Mouse (Mus musculus): ENCODE measurements around the gene Opn1sw. TPM values are rescaled to one million over a fixed set of nuclear protein-coding genes. Genes with fewer than 3 reads are reported as not detected.

Opn1sw gene
- polyA plus RNA-seq, 1 experiment from 2014 or later: 0.22 TPM

GRCm38 (mm10) chr6:29428171-29428570 lies 39.9 kb upstream of the Opn1sw start:
- no peak overlapping the region for H3K4me2 ChIP-seq
- no peak overlapping the region for H3K27ac ChIP-seq (replicated peaks)
- peaks cover 16% of the 10 kb centered on the region for H3K4me1 ChIP-seq
- H3K9ac ChIP-seq (replicated peaks): no peak overlapping the region
- H3K36me3 ChIP-seq: 0 out of 2 replicates have a peak, but pooled peaks cover 7% of the 10 kb centered on the region
- no peak overlapping the region for H3K4me3 ChIP-seq (replicated peaks)
- ATAC-seq (ENCODE audit: low FRiP score): no peak
- WGBS: 56% methylated on average over 4 of the region's 4 CpGs
- H3K9me3 ChIP-seq (replicated peaks): no peaks in the 10 kb centered on the region
- H3K27me3 ChIP-seq (replicated peaks): peaks cover 27% of the 10 kb centered on the region

DNA sequence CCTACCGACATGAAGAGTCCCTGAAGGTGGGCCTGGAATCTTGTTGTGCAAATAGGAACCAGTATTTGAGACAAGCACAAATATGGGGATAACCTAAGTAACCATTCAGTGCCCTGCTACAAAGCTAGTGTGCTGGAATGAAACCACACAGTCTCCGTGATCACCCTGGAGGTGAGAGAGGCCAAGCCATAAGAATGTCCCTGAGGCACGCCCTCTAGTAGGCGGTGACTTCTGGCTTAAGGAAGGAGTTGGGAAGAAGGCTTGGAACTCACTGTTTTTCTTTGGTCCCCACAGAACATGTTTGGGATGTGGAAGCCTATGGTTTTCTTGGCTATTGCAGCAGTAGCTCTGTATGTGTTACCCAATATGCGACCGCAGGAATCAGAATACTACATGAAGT lies 38.1 kb upstream of the Opn1sw start:
- WGBS: 75% methylated on average over 6 of the region's 6 CpGs
- ATAC-seq (ENCODE audit: low FRiP score): no peak
- no peak overlapping the region for H3K27ac ChIP-seq (replicated peaks)
- no peak overlapping the region for H3K4me2 ChIP-seq
- H3K36me3 ChIP-seq: peaks cover 13% of the 10 kb centered on the region; the same call in 1 of the 2 replicates
- H3K4me1 ChIP-seq: peaks cover 1% of the 10 kb centered on the region; the same call in 1 of the 2 replicates
- peaks cover 10% of the 10 kb centered on the region; the same call in 1 of the 2 replicates for H3K27me3 ChIP-seq (replicated peaks)
- no peaks in the 10 kb centered on the region for H3K9me3 ChIP-seq (replicated peaks)
- no peak overlapping the region for H3K9ac ChIP-seq (replicated peaks)
- no peak overlapping the region for H3K4me3 ChIP-seq (replicated peaks)

DNA sequence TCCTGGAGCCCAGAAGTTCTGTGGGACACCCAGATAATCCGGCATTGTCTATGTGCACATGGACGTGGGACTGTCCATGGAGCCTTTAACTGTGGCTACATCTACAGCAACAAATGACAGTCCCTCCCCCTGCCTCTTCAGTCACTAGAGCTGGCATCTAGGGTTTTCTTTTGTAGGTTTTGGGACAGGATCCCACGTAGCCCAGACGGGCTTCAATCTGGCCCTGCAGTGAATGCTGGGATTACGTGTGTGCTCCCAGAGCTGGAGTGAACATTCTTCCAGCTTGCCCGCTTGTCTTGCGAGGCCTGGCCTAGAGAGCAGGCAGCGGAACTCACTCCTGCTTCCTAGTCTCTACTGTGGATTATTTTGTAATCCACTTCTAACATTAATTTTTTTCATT lies 36.9 kb upstream of the Opn1sw start:
- Histone ChIP-seq H3K4me3 (replicated peaks) (no peak overlapping the region), H3K27ac (replicated peaks) (no peak overlapping the region), H3K27me3 (replicated peaks) (no peaks in the 10 kb centered on the region), H3K36me3 (peaks cover 16% of the 10 kb centered on the region; the same call in 1 of the 2 replicates), H3K4me2 (no peak overlapping the region), H3K4me1 (no peaks in the 10 kb centered on the region), H3K9ac (replicated peaks) (no peak overlapping the region), H3K9me3 (replicated peaks) (no peaks in the 10 kb centered on the region)
- no peak for ATAC-seq (ENCODE audit: low FRiP score)
- 89% methylated on average over 8 of the region's 8 CpGs for WGBS

DNA sequence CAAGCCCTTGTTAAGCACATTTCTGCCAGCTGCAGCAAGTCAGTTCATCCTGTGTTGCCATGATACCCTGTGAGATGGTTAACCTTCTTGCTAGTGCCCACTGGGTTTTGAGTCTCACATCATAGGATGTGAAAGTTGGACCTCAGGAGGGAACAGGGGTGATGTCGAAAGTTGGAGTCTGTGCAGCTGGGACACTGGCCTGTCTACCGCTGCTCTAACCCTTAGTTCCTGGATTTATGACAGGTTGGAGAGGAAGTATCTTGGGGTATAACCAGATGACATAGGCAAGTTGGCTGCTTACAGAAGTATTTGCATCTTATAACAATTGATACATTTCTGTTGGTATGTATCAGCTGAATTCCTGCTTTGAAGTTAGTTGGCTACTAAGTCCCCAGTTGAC lies 32.3 kb upstream of the Opn1sw start:
- Histone ChIP-seq H3K27me3 (replicated peaks) (no peaks in the 10 kb centered on the region), H3K9ac (replicated peaks) (no peak overlapping the region), H3K4me3 (replicated peaks) (no peak overlapping the region), H3K36me3 (peaks cover 34% of the 10 kb centered on the region), H3K4me2 (no peak overlapping the region), H3K9me3 (replicated peaks) (no peaks in the 10 kb centered on the region), H3K27ac (replicated peaks) (no peak overlapping the region), H3K4me1 (no peaks in the 10 kb centered on the region)
- ATAC-seq (ENCODE audit: low FRiP score): no peak
- WGBS: 90% methylated on average over 2 of the region's 2 CpGs

GRCm38 (mm10) chr6:29415446-29415845 lies 27.2 kb upstream of the Opn1sw start:
- no peak for ATAC-seq (ENCODE audit: low FRiP score)
- Histone ChIP-seq H3K27ac (replicated peaks) (no peak overlapping the region), H3K4me2 (no peak overlapping the region), H3K4me3 (replicated peaks) (no peak overlapping the region), H3K9ac (replicated peaks) (no peak overlapping the region), H3K36me3 (peaks cover 55% of the 10 kb centered on the region), H3K9me3 (replicated peaks) (no peaks in the 10 kb centered on the region), H3K4me1 (no peaks in the 10 kb centered on the region), H3K27me3 (replicated peaks) (no peaks in the 10 kb centered on the region)
- 88% methylated on average over 9 of the region's 9 CpGs for WGBS

- H3K27me3 ChIP-seq (replicated peaks): no peaks in the 10 kb centered on the region
Observed at GRCm38 (mm10) chr6:29406412-29406811, 18.1 kb upstream of the Opn1sw start.

GRCm38 (mm10) chr6:29402693-29403342 lies 14.6 kb upstream of the Opn1sw start:
- H3K4me3 ChIP-seq (replicated peaks): no peak overlapping the region
- H3K36me3 ChIP-seq: peaks cover 5% of the 10 kb centered on the region
- peak overlapping the region; percentile 39 for H3K4me2 ChIP-seq
- 9% methylated on average over 34 of the region's 34 CpGs for WGBS
- no peaks in the 10 kb centered on the region for H3K9me3 ChIP-seq (replicated peaks)
- H3K27me3 ChIP-seq (replicated peaks): no peaks in the 10 kb centered on the region
- H3K4me1 ChIP-seq: peaks cover 10% of the 10 kb centered on the region
- H3K9ac ChIP-seq (replicated peaks): no peak overlapping the region
- H3K27ac ChIP-seq (replicated peaks): no peak overlapping the region
- ATAC-seq (ENCODE audit: low FRiP score): no peak

More at GRCm38 (mm10) chr6:29406412-29406811, 18.1 kb upstream of the Opn1sw start:
- H3K27ac ChIP-seq (replicated peaks): peak overlapping the region; percentile 72
- no peak overlapping the region for H3K4me3 ChIP-seq (replicated peaks)
- H3K9me3 ChIP-seq (replicated peaks): no peaks in the 10 kb centered on the region
- ATAC-seq (ENCODE audit: low FRiP score): peak; percentile 70; the same call in 1 of the 2 replicates
- peaks cover 34% of the 10 kb centered on the region for H3K36me3 ChIP-seq
- peaks cover 5% of the 10 kb centered on the region; the same call in 1 of the 2 replicates for H3K4me1 ChIP-seq
- no peak overlapping the region for H3K4me2 ChIP-seq
- no peak overlapping the region for H3K9ac ChIP-seq (replicated peaks)
- 27% methylated on average over 6 of the region's 6 CpGs for WGBS

- H3K36me3 ChIP-seq: no peaks in the 10 kb centered on the region
- peaks cover 27% of the 10 kb centered on the region for H3K4me1 ChIP-seq
- H3K4me2 ChIP-seq: no peak overlapping the region
- no peak overlapping the region for H3K9ac ChIP-seq (replicated peaks)
- no peak overlapping the region for H3K27ac ChIP-seq (replicated peaks)
- H3K27me3 ChIP-seq (replicated peaks): no peaks in the 10 kb centered on the region
- no peak for ATAC-seq (ENCODE audit: low FRiP score)
- H3K9me3 ChIP-seq (replicated peaks): no peaks in the 10 kb centered on the region
- WGBS: 69% methylated on average over 4 of the region's 4 CpGs
- no peak overlapping the region for H3K4me3 ChIP-seq (replicated peaks)
Observed at GRCm38 (mm10) chr6:29399851-29400250, 11.6 kb upstream of the Opn1sw start.

GRCm38 (mm10) chr6:29397575-29397974 lies 9.3 kb upstream of the Opn1sw start:
- Histone ChIP-seq H3K27ac (replicated peaks) (peak overlapping the region; percentile 82), H3K36me3 (no peaks in the 10 kb centered on the region), H3K9me3 (replicated peaks) (no peaks in the 10 kb centered on the region), H3K4me1 (peaks cover 24% of the 10 kb centered on the region), H3K27me3 (replicated peaks) (peaks cover 8% of the 10 kb centered on the region; the same call in 1 of the 2 replicates), H3K4me3 (replicated peaks) (peak overlapping the region; percentile 70), H3K9ac (replicated peaks) (peak overlapping the region; percentile 86), H3K4me2 (peak overlapping the region; percentile 89)
- 10% methylated on average over 6 of the region's 6 CpGs for WGBS
- ATAC-seq (ENCODE audit: low FRiP score): 0 out of 2 replicates have a peak, but pooled peaks have one; percentile 22

- Histone ChIP-seq H3K4me2 (peak overlapping the region; percentile 89), H3K36me3 (no peaks in the 10 kb centered on the region), H3K27me3 (replicated peaks) (peaks cover 8% of the 10 kb centered on the region; the same call in 1 of the 2 replicates), H3K4me1 (peaks cover 23% of the 10 kb centered on the region), H3K27ac (replicated peaks) (peak overlapping the region; percentile 82), H3K9ac (replicated peaks) (peak overlapping the region; percentile 86), H3K9me3 (replicated peaks) (no peaks in the 10 kb centered on the region), H3K4me3 (replicated peaks) (peak overlapping the region; percentile 70)
- ATAC-seq (ENCODE audit: low FRiP score): peak; percentile 62
- 1% methylated on average over 22 of the region's 24 CpGs for WGBS
Observed at GRCm38 (mm10) chr6:29396714-29397540, 8.7 kb upstream of the Opn1sw start.

GRCm38 (mm10) chr6:29395910-29396713 lies 7.8 kb upstream of the Opn1sw start, which contains the start of gene Ccdc136:
Ccdc136 (plus strand) TSS chr6:29396309.
- Histone ChIP-seq H3K4me3 (replicated peaks) (peak within 1 kb of the TSS; percentile 70), H3K9me3 (replicated peaks) (no peaks in the 10 kb centered on the region), H3K27me3 (replicated peaks) (peaks cover 8% of the 10 kb centered on the region; the same call in 1 of the 2 replicates), H3K4me1 (peaks cover 23% of the 10 kb centered on the region), H3K4me2 (peak within 1 kb of the TSS; percentile 89), H3K27ac (replicated peaks) (peak within 1 kb of the TSS; percentile 82), H3K9ac (replicated peaks) (peak within 1 kb of the TSS; percentile 86), H3K36me3 (no peaks in the 10 kb centered on the region)
- peak; percentile 97 for ATAC-seq (ENCODE audit: low FRiP score)
- under 1% methylated on average over 37 of the region's 49 CpGs for WGBS

Data from neural tube, embryonic 15.5 days (tissue).